Mouse (Mus musculus) ES-CJ7 (cell line): ENCODE measurements around the gene Atp1b1.

Experiments used
- DNase-seq: peaks from one replicate; pipeline ENCODE4 v3.0.0; 2011; ENCODE audit warnings: low read depth, low spot score

The Atp1b1 gene

GRCm38 (mm10) chr1:164467406-164467805 is 9.3 kb upstream of the Atp1b1 start:
- DNase-seq, result no peak

GRCm38 (mm10) chr1:164461726-164462125 is 3.6 kb upstream of the Atp1b1 start:
- DNase-seq, result no peak

- peak; percentile 61 for DNase-seq
These were observed 3.0 kb upstream of the Atp1b1 start for GRCm38 (mm10) chr1:164460921-164461697.

GRCm38 (mm10) chr1:164459127-164459905 is 1.2 kb upstream of the Atp1b1 start:
- no peak for DNase-seq

- DNase-seq, result peak; percentile 68
These were observed 481 bp upstream of the Atp1b1 start for GRCm38 (mm10) chr1:164458621-164459051.

GRCm38 (mm10) chr1:164457531-164458244 is 467 bp downstream of the Atp1b1 start:
- no peak for DNase-seq

- DNase-seq, result peak; percentile 62
These were observed 1.4 kb downstream of the Atp1b1 start for GRCm38 (mm10) chr1:164456731-164457130.

- no peak for DNase-seq
These were observed 2.1 kb downstream of the Atp1b1 start for GRCm38 (mm10) chr1:164456065-164456464.

GRCm38 (mm10) chr1:164455614-164456013 is 2.5 kb downstream of the Atp1b1 start:
- DNase-seq, result no peak

- DNase-seq, result no peak
These were observed 3.3 kb downstream of the Atp1b1 start for GRCm38 (mm10) chr1:164454747-164455400.

- DNase-seq, result peak; percentile 51
These were observed 4.4 kb downstream of the Atp1b1 start for GRCm38 (mm10) chr1:164453739-164454138.

- DNase-seq, result no peak
These were observed 5.0 kb downstream of the Atp1b1 start for GRCm38 (mm10) chr1:164453146-164453545.

- no peak for DNase-seq
These were observed 5.6 kb downstream of the Atp1b1 start for GRCm38 (mm10) chr1:164452580-164452979.

- no peak for DNase-seq
These were observed 6.8 kb downstream of the Atp1b1 start for GRCm38 (mm10) chr1:164451346-164451745.

GRCm38 (mm10) chr1:164450644-164451043 is 7.5 kb downstream of the Atp1b1 start:
- no peak for DNase-seq

- no peak for DNase-seq
These were observed 7.9 kb downstream of the Atp1b1 start for GRCm38 (mm10) chr1:164450231-164450630.

- DNase-seq, result peak; percentile 46
These were observed 8.5 kb downstream of the Atp1b1 start for GRCm38 (mm10) chr1:164449626-164450025.

- no peak for DNase-seq
These were observed 10.6 kb downstream of the Atp1b1 start for GRCm38 (mm10) chr1:164447521-164447920.

- no peak for DNase-seq
These were observed 11.6 kb downstream of the Atp1b1 start for GRCm38 (mm10) chr1:164446535-164446934.

GRCm38 (mm10) chr1:164445620-164446162 is 12.5 kb downstream of the Atp1b1 start:
- DNase-seq, result no peak

GRCm38 (mm10) chr1:164441408-164441974 is 16.7 kb downstream of the Atp1b1 start:
- DNase-seq, result no peak
